Mouse (Mus musculus): ENCODE measurements around the gene Tmigd3. TPM values are rescaled to one million over a fixed set of nuclear protein-coding genes. Genes with fewer than 3 reads are reported as not detected.

The Tmigd3 gene
- polyA plus RNA-seq, 1 experiment from 2014 or later, result 0.32 TPM

- no peaks in the 10 kb centered on the region for H3K27me3 ChIP-seq (ENCODE audit: control insufficient read depth, insufficient read depth, low read length)
- no peak overlapping the region for H3K9ac ChIP-seq (ENCODE audit: low read length)
- H3K36me3 ChIP-seq (ENCODE audit: control insufficient read depth, insufficient read depth), result no peaks in the 10 kb centered on the region
- H3K4me3 ChIP-seq (ENCODE audit: low read length), result no peak overlapping the region
- 67% methylated on average over 3 of the region's 3 CpGs for WGBS
- H3K27ac ChIP-seq (ENCODE audit: low read length), result no peak overlapping the region
- H3K9me3 ChIP-seq (replicated peaks; ENCODE audit: control insufficient read depth, low read length), result no peaks in the 10 kb centered on the region
- no peak for ATAC-seq (replicated peaks; ENCODE audit: extremely low read depth, insufficient read depth, low FRiP score)
- H3K4me2 ChIP-seq (ENCODE audit: low read depth, low read length), result no peak overlapping the region
- H3K4me1 ChIP-seq (ENCODE audit: control insufficient read depth, insufficient read depth, low read length), result no peaks in the 10 kb centered on the region
Measured at GRCm38 (mm10) chr3:105838655-105839054, 32.0 kb upstream of the Tmigd3 start.

- Histone ChIP-seq H3K36me3 (ENCODE audit: control insufficient read depth, insufficient read depth) (no peaks in the 10 kb centered on the region), H3K27ac (ENCODE audit: low read length) (no peak overlapping the region), H3K9me3 (replicated peaks; ENCODE audit: control insufficient read depth, low read length) (no peaks in the 10 kb centered on the region), H3K9ac (ENCODE audit: low read length) (no peak overlapping the region), H3K4me3 (ENCODE audit: low read length) (no peak overlapping the region), H3K4me1 (ENCODE audit: control insufficient read depth, insufficient read depth, low read length) (no peaks in the 10 kb centered on the region), H3K4me2 (ENCODE audit: low read depth, low read length) (no peak overlapping the region), H3K27me3 (ENCODE audit: control insufficient read depth, insufficient read depth, low read length) (no peaks in the 10 kb centered on the region)
- 90% methylated on average over 4 of the region's 4 CpGs for WGBS
- no peak for ATAC-seq (replicated peaks; ENCODE audit: extremely low read depth, insufficient read depth, low FRiP score)
Measured at GRCm38 (mm10) chr3:105839836-105840235, 30.9 kb upstream of the Tmigd3 start.

GRCm38 (mm10) chr3:105846294-105847069 lies 24.2 kb upstream of the Tmigd3 start:
- H3K4me3 ChIP-seq (ENCODE audit: low read length), result no peak overlapping the region
- no peaks in the 10 kb centered on the region for H3K36me3 ChIP-seq (ENCODE audit: control insufficient read depth, insufficient read depth)

GRCm38 (mm10) chr3:105853781-105854180 lies 16.9 kb upstream of the Tmigd3 start:
- no peak for ATAC-seq (replicated peaks; ENCODE audit: extremely low read depth, insufficient read depth, low FRiP score)
- H3K27ac ChIP-seq (ENCODE audit: low read length), result no peak overlapping the region
- H3K9ac ChIP-seq (ENCODE audit: low read length), result no peak overlapping the region
- 68% methylated on average over 8 of the region's 8 CpGs for WGBS
- H3K4me2 ChIP-seq (ENCODE audit: low read depth, low read length), result no peak overlapping the region
- H3K36me3 ChIP-seq (ENCODE audit: control insufficient read depth, insufficient read depth), result no peaks in the 10 kb centered on the region
- no peaks in the 10 kb centered on the region for H3K4me1 ChIP-seq (ENCODE audit: control insufficient read depth, insufficient read depth, low read length)
- no peaks in the 10 kb centered on the region for H3K27me3 ChIP-seq (ENCODE audit: control insufficient read depth, insufficient read depth, low read length)
- H3K9me3 ChIP-seq (replicated peaks; ENCODE audit: control insufficient read depth, low read length), result no peaks in the 10 kb centered on the region
- no peak overlapping the region for H3K4me3 ChIP-seq (ENCODE audit: low read length)

More at GRCm38 (mm10) chr3:105846294-105847069, 24.2 kb upstream of the Tmigd3 start:
- WGBS, result 62% methylated on average over 7 of the region's 7 CpGs
- ATAC-seq (replicated peaks; ENCODE audit: extremely low read depth, insufficient read depth, low FRiP score), result no peak
- H3K9me3 ChIP-seq (replicated peaks; ENCODE audit: control insufficient read depth, low read length), result no peaks in the 10 kb centered on the region
- H3K27me3 ChIP-seq (ENCODE audit: control insufficient read depth, insufficient read depth, low read length), result no peaks in the 10 kb centered on the region
- H3K4me1 ChIP-seq (ENCODE audit: control insufficient read depth, insufficient read depth, low read length), result no peaks in the 10 kb centered on the region
- no peak overlapping the region for H3K9ac ChIP-seq (ENCODE audit: low read length)
- H3K4me2 ChIP-seq (ENCODE audit: low read depth, low read length), result no peak overlapping the region
- no peak overlapping the region for H3K27ac ChIP-seq (ENCODE audit: low read length)

GRCm38 (mm10) chr3:105854786-105855185 lies 15.9 kb upstream of the Tmigd3 start:
- 82% methylated on average over 4 of the region's 4 CpGs for WGBS
- no peaks in the 10 kb centered on the region for H3K36me3 ChIP-seq (ENCODE audit: control insufficient read depth, insufficient read depth)
- no peak overlapping the region for H3K27ac ChIP-seq (ENCODE audit: low read length)
- no peaks in the 10 kb centered on the region for H3K27me3 ChIP-seq (ENCODE audit: control insufficient read depth, insufficient read depth, low read length)
- H3K4me1 ChIP-seq (ENCODE audit: control insufficient read depth, insufficient read depth, low read length), result no peaks in the 10 kb centered on the region
- H3K9me3 ChIP-seq (replicated peaks; ENCODE audit: control insufficient read depth, low read length), result no peaks in the 10 kb centered on the region
- no peak overlapping the region for H3K4me3 ChIP-seq (ENCODE audit: low read length)
- no peak for ATAC-seq (replicated peaks; ENCODE audit: extremely low read depth, insufficient read depth, low FRiP score)
- no peak overlapping the region for H3K4me2 ChIP-seq (ENCODE audit: low read depth, low read length)
- H3K9ac ChIP-seq (ENCODE audit: low read length), result no peak overlapping the region

- Histone ChIP-seq H3K27me3 (ENCODE audit: control insufficient read depth, insufficient read depth, low read length) (no peaks in the 10 kb centered on the region), H3K9me3 (replicated peaks; ENCODE audit: control insufficient read depth, low read length) (no peaks in the 10 kb centered on the region), H3K4me2 (ENCODE audit: low read depth, low read length) (no peak overlapping the region), H3K4me3 (ENCODE audit: low read length) (no peak overlapping the region), H3K9ac (ENCODE audit: low read length) (no peak overlapping the region), H3K27ac (ENCODE audit: low read length) (no peak overlapping the region), H3K4me1 (ENCODE audit: control insufficient read depth, insufficient read depth, low read length) (no peaks in the 10 kb centered on the region), H3K36me3 (ENCODE audit: control insufficient read depth, insufficient read depth) (no peaks in the 10 kb centered on the region)
- ATAC-seq (replicated peaks; ENCODE audit: extremely low read depth, insufficient read depth, low FRiP score), result no peak
- 64% methylated on average over 5 of the region's 5 CpGs for WGBS
Measured at GRCm38 (mm10) chr3:105857513-105857912, 13.2 kb upstream of the Tmigd3 start.

GRCm38 (mm10) chr3:105861747-105862366 lies 8.8 kb upstream of the Tmigd3 start:
- peaks cover 3% of the 10 kb centered on the region; the same call in 1 of the 2 replicates for H3K4me1 ChIP-seq (ENCODE audit: control insufficient read depth, insufficient read depth, low read length)
- no peaks in the 10 kb centered on the region for H3K27me3 ChIP-seq (ENCODE audit: control insufficient read depth, insufficient read depth, low read length)
- no peaks in the 10 kb centered on the region for H3K36me3 ChIP-seq (ENCODE audit: control insufficient read depth, insufficient read depth)
- H3K4me3 ChIP-seq (ENCODE audit: low read length), result no peak overlapping the region
- no peak for ATAC-seq (replicated peaks; ENCODE audit: extremely low read depth, insufficient read depth, low FRiP score)
- WGBS, result 53% methylated on average over 7 of the region's 7 CpGs
- no peak overlapping the region for H3K27ac ChIP-seq (ENCODE audit: low read length)
- no peaks in the 10 kb centered on the region for H3K9me3 ChIP-seq (replicated peaks; ENCODE audit: control insufficient read depth, low read length)
- H3K9ac ChIP-seq (ENCODE audit: low read length), result no peak overlapping the region
- no peak overlapping the region for H3K4me2 ChIP-seq (ENCODE audit: low read depth, low read length)

GRCm38 (mm10) chr3:105864123-105864522 lies 6.6 kb upstream of the Tmigd3 start:
- Histone ChIP-seq H3K4me1 (ENCODE audit: control insufficient read depth, insufficient read depth, low read length) (peaks cover 13% of the 10 kb centered on the region), H3K36me3 (ENCODE audit: control insufficient read depth, insufficient read depth) (no peaks in the 10 kb centered on the region), H3K4me3 (ENCODE audit: low read length) (no peak overlapping the region), H3K9ac (ENCODE audit: low read length) (no peak overlapping the region), H3K9me3 (replicated peaks; ENCODE audit: control insufficient read depth, low read length) (no peaks in the 10 kb centered on the region), H3K27me3 (ENCODE audit: control insufficient read depth, insufficient read depth, low read length) (no peaks in the 10 kb centered on the region), H3K27ac (ENCODE audit: low read length) (no peak overlapping the region), H3K4me2 (ENCODE audit: low read depth, low read length) (no peak overlapping the region)
- no peak for ATAC-seq (replicated peaks; ENCODE audit: extremely low read depth, insufficient read depth, low FRiP score)
- WGBS, result 55% methylated on average over 1 of the region's 1 CpGs

GRCm38 (mm10) chr3:105865122-105865521 lies 5.6 kb upstream of the Tmigd3 start:
- 62% methylated on average over 9 of the region's 9 CpGs for WGBS
- Histone ChIP-seq H3K36me3 (ENCODE audit: control insufficient read depth, insufficient read depth) (no peaks in the 10 kb centered on the region), H3K4me1 (ENCODE audit: control insufficient read depth, insufficient read depth, low read length) (peaks cover 13% of the 10 kb centered on the region), H3K9me3 (replicated peaks; ENCODE audit: control insufficient read depth, low read length) (no peaks in the 10 kb centered on the region), H3K27ac (ENCODE audit: low read length) (no peak overlapping the region), H3K4me2 (ENCODE audit: low read depth, low read length) (no peak overlapping the region), H3K4me3 (ENCODE audit: low read length) (no peak overlapping the region), H3K9ac (ENCODE audit: low read length) (no peak overlapping the region), H3K27me3 (ENCODE audit: control insufficient read depth, insufficient read depth, low read length) (no peaks in the 10 kb centered on the region; the same call in 1 of the 2 replicates)
- no peak for ATAC-seq (replicated peaks; ENCODE audit: extremely low read depth, insufficient read depth, low FRiP score)
